Mouse (Mus musculus): ENCODE results near the gene Tlr9.
A peak's percentile ranks its signal among the peaks of the same experiment; 100 is the strongest.

The Tlr9 gene

GRCm38 (mm10) chr9:106222261-106222851, at the start of gene Tlr9:
Tlr9 (plus strand) TSS chr9:106222598.
- DNase-seq (ENCODE audit: low spot score) = no peak

GRCm38 (mm10) chr9:106173363-106173762, 49.0 kb upstream of the Tlr9 start:
- no peak for DNase-seq (ENCODE audit: low spot score)

GRCm38 (mm10) chr9:106175552-106176200, 46.7 kb upstream of the Tlr9 start:
- DNase-seq (ENCODE audit: low spot score) = no peak

- DNase-seq (ENCODE audit: low spot score) = no peak
These were observed 45.6 kb upstream of the Tlr9 start for GRCm38 (mm10) chr9:106176769-106177168.

- no peak for DNase-seq (ENCODE audit: low spot score)
These were observed 44.6 kb upstream of the Tlr9 start for GRCm38 (mm10) chr9:106177799-106178198.

- no peak for DNase-seq (ENCODE audit: low spot score)
These were observed 42.9 kb upstream of the Tlr9 start for GRCm38 (mm10) chr9:106179454-106179853.

GRCm38 (mm10) chr9:106179964-106180363, 42.4 kb upstream of the Tlr9 start:
- DNase-seq (ENCODE audit: low spot score) = no peak

GRCm38 (mm10) chr9:106182146-106182545, 40.3 kb upstream of the Tlr9 start:
- no peak for DNase-seq (ENCODE audit: low spot score)

GRCm38 (mm10) chr9:106183996-106184395, 38.4 kb upstream of the Tlr9 start:
- no peak for DNase-seq (ENCODE audit: low spot score)

GRCm38 (mm10) chr9:106191355-106191754, 31.0 kb upstream of the Tlr9 start:
- DNase-seq (ENCODE audit: low spot score) = no peak

- no peak for DNase-seq (ENCODE audit: low spot score)
These were observed 30.4 kb upstream of the Tlr9 start for GRCm38 (mm10) chr9:106192024-106192423.

- no peak for DNase-seq (ENCODE audit: low spot score)
These were observed 29.4 kb upstream of the Tlr9 start for GRCm38 (mm10) chr9:106192998-106193397.

GRCm38 (mm10) chr9:106193930-106194807, 28.2 kb upstream of the Tlr9 start:
- DNase-seq (ENCODE audit: low spot score) = no peak

- DNase-seq (ENCODE audit: low spot score) = peak; percentile 53
These were observed 26.7 kb upstream of the Tlr9 start for GRCm38 (mm10) chr9:106195693-106196092.

- no peak for DNase-seq (ENCODE audit: low spot score)
These were observed 25.2 kb upstream of the Tlr9 start for GRCm38 (mm10) chr9:106197081-106197713.

GRCm38 (mm10) chr9:106197732-106198131, 24.7 kb upstream of the Tlr9 start:
- no peak for DNase-seq (ENCODE audit: low spot score)

- DNase-seq (ENCODE audit: low spot score) = peak; percentile 62
These were observed 23.4 kb upstream of the Tlr9 start for GRCm38 (mm10) chr9:106198962-106199458.

- no peak for DNase-seq (ENCODE audit: low spot score)
These were observed 22.7 kb upstream of the Tlr9 start, which contains the start of gene Ppm1m for GRCm38 (mm10) chr9:106199535-106200272. Ppm1m (minus strand) TSS chr9:106199746.

GRCm38 (mm10) chr9:106201895-106202294, 20.5 kb upstream of the Tlr9 start:
- DNase-seq (ENCODE audit: low spot score) = no peak

GRCm38 (mm10) chr9:106202819-106203636, 19.4 kb upstream of the Tlr9 start, which contains the start of gene Twf2:
Twf2 (plus strand) TSS chr9:106203108.
- DNase-seq (ENCODE audit: low spot score) = peak; percentile 89
